Mouse (Mus musculus): Measurements from ENCODE around the gene Pam16. TPM values are rescaled to one million over a fixed set of nuclear protein-coding genes. Genes with fewer than 3 reads are reported as not detected.
A peak's percentile ranks its signal among the peaks of the same experiment; 100 is the strongest.

The Pam16 gene
- total RNA-seq, 2 experiments from 2014 or later, result 78.1 to 94.1 TPM

DNA sequence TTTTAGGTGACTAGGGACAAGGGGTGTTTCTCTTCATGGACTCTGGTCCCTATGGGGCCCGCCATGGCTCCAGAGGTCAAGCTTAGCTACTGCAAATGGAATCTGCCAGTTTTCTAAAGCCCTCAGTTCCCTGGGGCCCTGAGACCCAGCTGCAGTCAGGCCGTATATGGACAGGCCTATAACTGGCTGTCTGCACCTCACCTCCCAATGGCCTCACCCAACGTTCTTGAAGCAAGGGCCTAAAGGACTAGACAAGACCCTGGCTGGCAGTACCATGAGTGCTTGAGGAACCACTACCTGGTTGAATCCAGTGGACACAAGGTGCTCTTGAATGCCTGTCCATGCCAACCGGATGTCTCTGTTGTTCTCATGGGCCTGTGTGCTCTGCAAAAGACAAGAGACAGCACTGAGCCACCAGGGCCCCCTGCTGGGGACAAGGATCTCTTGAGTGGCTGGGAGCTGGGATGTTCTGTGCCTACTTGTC lies 30.5 kb upstream of the Pam16 start:
- intact Hi-C loops (cut with DNase I), result no loop called here
- peak; percentile 42 for TF ChIP-seq CTCF (IDR thresholded peaks at IDR 0.05)
- Histone ChIP-seq H3K27ac (peak overlapping the region; percentile 73; the same call in 1 of the 2 replicates), H3K4me3 (no peak overlapping the region)
- DNase-seq (ENCODE audit: extremely low spot score in 1 of 2, low spot score in 2 of 2), result no peak

- peak; percentile 33 for TF ChIP-seq CTCF (IDR thresholded peaks at IDR 0.05)
- intact Hi-C loops (cut with DNase I), result no loop called here
- peak overlapping the region; percentile 13; the same call in 1 of the 2 replicates for H3K27ac ChIP-seq
- no peak overlapping the region for H3K4me3 ChIP-seq
- no peak for DNase-seq (ENCODE audit: extremely low spot score in 1 of 2, low spot score in 2 of 2)
Measured at GRCm38 (mm10) chr16:4654706-4655105, 29.9 kb upstream of the Pam16 start.

- TF ChIP-seq CTCF (IDR thresholded peaks at IDR 0.05), result no peak
- no peak for DNase-seq (ENCODE audit: extremely low spot score in 1 of 2, low spot score in 2 of 2)
- intact Hi-C loops (cut with DNase I), result no loop called here
- Histone ChIP-seq H3K27ac (no peak overlapping the region), H3K4me3 (no peak overlapping the region)
Measured at GRCm38 (mm10) chr16:4652707-4653416, 28.1 kb upstream of the Pam16 start.

DNA sequence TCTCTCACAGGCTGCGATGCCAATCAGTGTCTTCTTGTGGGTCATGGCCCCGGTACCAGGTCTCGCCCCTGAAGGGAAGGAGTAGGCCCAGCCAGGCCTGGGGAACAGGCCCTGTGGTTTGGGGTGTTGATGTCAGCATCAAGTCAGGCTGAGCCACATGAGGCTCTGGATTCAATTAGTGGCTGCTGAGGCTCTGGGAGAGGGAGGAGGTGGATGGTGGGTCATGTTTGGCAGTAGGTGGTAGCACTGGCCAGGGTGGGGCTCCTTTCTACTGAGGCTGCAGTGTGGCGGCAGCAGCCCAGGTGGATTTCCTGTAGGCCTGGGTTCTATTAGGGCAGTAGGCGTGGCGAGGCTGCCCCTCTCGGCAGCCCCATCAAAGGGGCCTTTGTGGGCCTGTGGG lies 26.8 kb upstream of the Pam16 start:
- TF ChIP-seq CTCF (IDR thresholded peaks at IDR 0.05), result no peak
- H3K4me3 ChIP-seq, result no peak overlapping the region
- DNase-seq (ENCODE audit: extremely low spot score in 1 of 2, low spot score in 2 of 2), result no peak
- H3K27ac ChIP-seq, result peak overlapping the region; percentile 7; the same call in 1 of the 2 replicates
- intact Hi-C loops (cut with DNase I), result no loop called here

DNA sequence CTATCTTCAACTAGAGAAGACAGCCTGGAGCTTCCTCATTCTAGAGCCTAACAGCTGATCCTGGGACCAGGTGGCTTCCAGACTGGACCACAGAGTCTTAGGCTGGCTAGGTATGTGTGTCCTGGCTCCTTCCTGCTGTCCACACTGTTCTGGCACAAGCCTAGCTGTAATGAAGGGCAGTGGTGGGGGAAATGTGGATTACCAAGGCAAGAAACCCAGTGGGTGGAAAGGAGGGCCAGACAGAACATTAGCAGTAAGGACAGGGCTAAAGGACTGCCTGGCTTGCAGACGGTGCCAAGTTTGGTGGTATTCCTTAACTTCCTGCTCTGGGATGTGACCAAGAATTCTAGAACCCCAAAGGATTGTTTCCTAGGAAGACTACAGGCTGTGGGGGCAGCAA lies 26.3 kb upstream of the Pam16 start:
- peak overlapping the region; percentile 7; the same call in 1 of the 2 replicates for H3K27ac ChIP-seq
- no peak for DNase-seq (ENCODE audit: extremely low spot score in 1 of 2, low spot score in 2 of 2)
- H3K4me3 ChIP-seq, result no peak overlapping the region
- intact Hi-C loops (cut with DNase I), result no loop called here
- no peak for TF ChIP-seq CTCF (IDR thresholded peaks at IDR 0.05)

- no peak for TF ChIP-seq CTCF (IDR thresholded peaks at IDR 0.05)
- no peak overlapping the region for H3K27ac ChIP-seq
- DNase-seq (ENCODE audit: extremely low spot score in 1 of 2, low spot score in 2 of 2), result no peak
- no peak overlapping the region for H3K4me3 ChIP-seq
- intact Hi-C loops (cut with DNase I), result no loop called here
Measured at GRCm38 (mm10) chr16:4650161-4650560, 25.4 kb upstream of the Pam16 start.

GRCm38 (mm10) chr16:4649692-4650091 lies 24.9 kb upstream of the Pam16 start:
- TF ChIP-seq CTCF (IDR thresholded peaks at IDR 0.05), result no peak
- intact Hi-C loops (cut with DNase I), result no loop called here
- Histone ChIP-seq H3K4me3 (no peak overlapping the region), H3K27ac (no peak overlapping the region)
- no peak for DNase-seq (ENCODE audit: extremely low spot score in 1 of 2, low spot score in 2 of 2)

DNA sequence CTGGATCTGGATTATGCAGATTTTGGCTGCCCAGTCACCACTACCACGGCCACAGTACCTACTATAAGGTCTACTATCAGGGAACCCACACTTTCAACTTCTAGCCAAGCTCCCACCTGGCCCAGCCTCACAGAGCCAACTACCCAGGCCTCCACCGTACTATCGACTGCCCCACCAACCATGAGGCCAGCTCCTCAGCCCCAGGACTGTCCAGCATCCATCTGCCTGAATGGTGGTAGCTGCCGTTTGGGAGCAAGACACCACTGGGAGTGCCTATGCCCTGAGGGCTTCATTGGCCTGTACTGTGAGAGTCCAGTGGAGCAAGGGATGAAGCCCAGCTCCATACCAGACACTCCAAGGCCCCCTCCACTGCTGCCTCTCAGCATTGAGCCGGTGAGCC lies 24.4 kb upstream of the Pam16 start:
- no peak for TF ChIP-seq CTCF (IDR thresholded peaks at IDR 0.05)
- Histone ChIP-seq H3K4me3 (no peak overlapping the region), H3K27ac (no peak overlapping the region)
- no peak for DNase-seq (ENCODE audit: extremely low spot score in 1 of 2, low spot score in 2 of 2)
- intact Hi-C loops (cut with DNase I), result no loop called here

DNA sequence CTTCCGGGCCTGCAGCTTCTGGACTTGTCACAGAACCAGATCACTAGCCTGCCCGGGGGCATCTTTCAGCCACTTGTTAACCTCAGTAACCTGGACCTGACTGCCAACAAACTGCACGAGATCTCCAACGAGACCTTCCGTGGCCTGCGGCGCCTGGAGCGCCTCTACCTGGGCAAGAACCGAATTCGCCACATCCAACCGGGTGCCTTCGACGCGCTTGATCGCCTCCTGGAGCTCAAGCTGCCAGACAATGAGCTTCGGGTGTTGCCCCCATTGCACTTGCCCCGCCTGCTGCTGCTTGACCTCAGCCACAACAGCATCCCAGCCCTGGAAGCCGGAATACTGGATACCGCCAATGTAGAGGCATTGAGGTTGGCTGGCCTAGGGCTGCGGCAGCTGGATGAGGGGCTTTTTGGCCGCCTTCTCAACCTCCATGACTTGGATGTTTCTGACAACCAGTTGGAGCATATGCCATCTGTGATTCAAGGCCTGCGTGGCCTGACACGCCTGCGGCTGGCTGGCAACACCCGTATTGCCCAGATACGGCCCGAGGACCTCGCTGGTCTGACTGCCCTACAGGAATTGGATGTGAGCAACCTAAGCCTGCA lies 23.7 kb upstream of the Pam16 start:
- TF ChIP-seq CTCF (IDR thresholded peaks at IDR 0.05), result no peak
- intact Hi-C loops (cut with DNase I), result no loop called here
- Histone ChIP-seq H3K27ac (no peak overlapping the region), H3K4me3 (no peak overlapping the region)
- DNase-seq (ENCODE audit: extremely low spot score in 1 of 2, low spot score in 2 of 2), result no peak

GRCm38 (mm10) chr16:4647651-4648141 lies 22.9 kb upstream of the Pam16 start:
- Histone ChIP-seq H3K27ac (no peak overlapping the region), H3K4me3 (no peak overlapping the region)
- no peak for DNase-seq (ENCODE audit: extremely low spot score in 1 of 2, low spot score in 2 of 2)
- TF ChIP-seq CTCF (IDR thresholded peaks at IDR 0.05), result no peak
- intact Hi-C loops (cut with DNase I), result no loop called here

DNA sequence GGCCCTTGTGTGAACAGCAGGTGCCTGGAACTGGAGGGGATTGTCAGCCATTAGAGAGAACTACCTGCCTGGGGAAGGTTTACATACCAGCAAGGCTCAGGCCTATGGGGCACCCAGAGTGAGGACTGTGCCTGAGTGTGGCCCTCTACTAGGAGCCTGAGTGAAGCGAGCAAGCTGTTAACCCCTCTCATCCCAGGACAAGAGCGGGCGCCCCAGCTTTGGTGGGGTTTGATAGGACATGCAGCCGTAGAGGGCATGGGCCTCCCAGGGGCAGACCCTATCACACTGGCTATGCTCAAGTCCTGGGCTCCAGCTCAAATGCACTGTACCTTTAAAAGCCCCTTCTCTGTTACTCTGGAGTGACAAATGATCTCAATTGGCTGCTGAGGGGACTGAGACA lies 22.0 kb upstream of the Pam16 start:
- Histone ChIP-seq H3K4me3 (no peak overlapping the region), H3K27ac (no peak overlapping the region)
- intact Hi-C loops (cut with DNase I), result no loop called here
- TF ChIP-seq CTCF (IDR thresholded peaks at IDR 0.05), result no peak
- DNase-seq (ENCODE audit: extremely low spot score in 1 of 2, low spot score in 2 of 2), result no peak

DNA sequence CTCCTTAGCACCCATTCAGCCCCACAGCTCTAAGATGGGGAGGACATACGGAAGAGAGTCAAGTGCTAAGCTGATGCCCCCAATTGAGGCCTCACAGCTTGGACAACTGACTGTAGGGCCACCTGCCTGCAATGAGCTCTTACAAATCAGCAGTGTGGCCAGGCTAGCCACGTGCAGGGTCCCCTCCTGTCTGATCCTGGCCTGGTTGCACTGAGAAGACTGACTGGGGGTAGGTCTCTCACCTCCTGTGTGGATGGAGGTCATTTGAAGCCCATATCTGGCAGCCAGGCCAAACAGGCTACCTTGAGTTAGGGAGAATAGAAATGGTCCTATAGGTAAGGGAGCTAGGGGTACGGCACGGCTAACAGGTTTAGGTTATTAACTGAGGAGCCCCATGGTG lies 21.1 kb upstream of the Pam16 start:
- no peak for TF ChIP-seq CTCF (IDR thresholded peaks at IDR 0.05)
- H3K4me3 ChIP-seq, result no peak overlapping the region
- no peak overlapping the region for H3K27ac ChIP-seq
- intact Hi-C loops (cut with DNase I), result no loop called here
- no peak for DNase-seq (ENCODE audit: extremely low spot score in 1 of 2, low spot score in 2 of 2)

Data from left cerebral cortex, adult 2 months (tissue).